Mouse (Mus musculus) neural tube, embryonic 14.5 days (tissue): Measurements from ENCODE around the gene Gstm4. TPM values are rescaled to one million over a fixed set of nuclear protein-coding genes. Genes with fewer than 3 reads are reported as not detected.

Experiments
- ATAC-seq: fragments of 200-750 bp; cut with Nextera tagmentation; 2 replicates; pipeline ENCODE4 v1.8.0; 2017; ENCODE audit warnings: low read depth, mild to moderate bottlenecking, moderate TSS enrichment, moderate library complexity
- H3K27ac ChIP-seq: fragments of 300-500 bp; sonication (generic); 2 replicates; pipeline ENCODE4 v1.5.1; 2014; ENCODE audit warnings: low read depth, mild to moderate bottlenecking, control low read depth, low read length, moderate library complexity, mixed read lengths
- H3K27me3 ChIP-seq: fragments of 300-500 bp; sonication (generic); 2 replicates; pipeline ENCODE4 v1.6.1; 2014; ENCODE audit warnings: low read length; ENCODE audit not compliant: control insufficient read depth, insufficient read depth
- H3K36me3 ChIP-seq: fragments of 300-500 bp; sonication (generic); 2 replicates; pipeline ENCODE4 v1.6.1; 2014; ENCODE audit warnings: low read length, mixed read lengths; ENCODE audit not compliant: control insufficient read depth, insufficient read depth
- H3K4me1 ChIP-seq: fragments of 300-500 bp; sonication (generic); 2 replicates; pipeline ENCODE4 v1.6.1; 2014; ENCODE audit warnings: low read length; ENCODE audit not compliant: control insufficient read depth, insufficient read depth
- H3K4me2 ChIP-seq: fragments of 300-500 bp; sonication (generic); 2 replicates; pipeline ENCODE4 v1.6.1; 2014; ENCODE audit warnings: mild to moderate bottlenecking, low read depth, low read length, control low read depth
- H3K4me3 ChIP-seq: fragments of 300-500 bp; sonication (generic); 2 replicates; pipeline ENCODE4 v1.5.1; 2014; ENCODE audit warnings: low read depth, low read length, control low read depth, mixed read lengths
- H3K9ac ChIP-seq: fragments of 300-500 bp; sonication (generic); replicated peaks from 2 replicates; pipeline ENCODE4 v1.6.1; 2014; ENCODE audit warnings: low read depth, mild to moderate bottlenecking, control low read depth, low read length, mixed read lengths
- H3K9me3 ChIP-seq: fragments of 300-500 bp; sonication (generic); 2 replicates; pipeline ENCODE4 v1.6.1; 2016; ENCODE audit warnings: low read length; ENCODE audit not compliant: control insufficient read depth
- WGBS: fragments of 180-500 bp; shearing (Covaris S2); extraction: QIAGEN DNeasy Blood & Tissue Kit; methylation state at CpG from one replicate; pipeline ENCODE4 v1.1.7; 2014; 5-methylcytosine and 5-hydroxymethylcytosine counted together
- polyA plus RNA-seq: library from polyadenylated mRNA; unstranded; fragments of >200 nt; fragmentation: Nextera tagmentation; extraction: Ambion mirVana; gene quantifications from 2 replicates; pipeline ENCODE4 v1.2.1, GENCODE M21; 2014

The Gstm4 gene
- polyA plus RNA-seq, 1 experiment from 2014 or later: 18.6 TPM

DNA sequence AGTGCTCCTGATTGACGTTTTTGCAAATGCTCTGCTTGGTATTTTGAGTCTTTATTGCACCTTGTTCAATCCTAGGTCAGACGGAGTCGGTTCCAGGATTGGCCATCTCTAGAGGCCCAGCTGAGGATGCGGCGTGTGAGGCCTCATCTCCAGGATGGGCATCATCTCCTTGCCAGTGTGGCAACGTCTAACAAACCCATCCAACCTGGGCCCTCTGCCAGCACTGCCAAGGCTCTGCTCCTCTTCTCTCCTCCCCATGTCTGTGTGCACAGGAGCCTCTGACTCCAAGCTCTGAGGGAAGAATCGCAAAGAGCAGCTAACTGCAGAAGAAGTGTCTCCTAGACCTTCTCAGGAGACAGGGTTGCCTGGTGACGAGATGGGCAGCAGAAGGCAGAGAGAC, 18.0 kb upstream of the Gstm4 start:
- Histone ChIP-seq H3K4me1 (no peaks in the 10 kb centered on the region), H3K27ac (no peak overlapping the region), H3K27me3 (no peaks in the 10 kb centered on the region), H3K9me3 (no peaks in the 10 kb centered on the region), H3K36me3 (no peaks in the 10 kb centered on the region), H3K9ac (no peak overlapping the region), H3K4me2 (no peak overlapping the region), H3K4me3 (no peak overlapping the region)
- 85% methylated on average over 8 of the region's 8 CpGs for WGBS
- ATAC-seq: no peak

DNA sequence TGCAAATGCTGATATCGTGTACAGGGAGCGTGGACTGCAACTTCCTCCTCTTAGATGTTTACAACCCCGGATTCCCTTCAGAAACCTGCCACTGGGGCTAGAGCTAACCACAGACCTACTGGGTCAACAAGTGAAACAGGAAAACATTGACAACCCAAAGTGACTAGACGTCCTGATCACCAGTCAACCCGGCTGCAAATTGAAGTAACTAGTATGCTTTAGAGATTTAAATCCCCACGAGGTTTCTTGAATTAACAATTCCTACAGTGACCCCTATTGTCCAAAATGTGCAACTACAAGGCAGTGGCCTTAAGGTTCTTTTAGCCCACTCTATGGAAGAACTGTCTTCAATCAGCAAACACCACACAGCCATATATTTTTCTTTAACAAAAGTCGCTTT, 16.7 kb upstream of the Gstm4 start:
- H3K4me3 ChIP-seq: no peak overlapping the region
- WGBS: 24% methylated on average over 7 of the region's 7 CpGs
- no peaks in the 10 kb centered on the region for H3K9me3 ChIP-seq
- no peaks in the 10 kb centered on the region for H3K4me1 ChIP-seq
- no peak for ATAC-seq
- no peaks in the 10 kb centered on the region for H3K27me3 ChIP-seq
- H3K9ac ChIP-seq: no peak overlapping the region
- no peak overlapping the region for H3K27ac ChIP-seq
- no peaks in the 10 kb centered on the region for H3K36me3 ChIP-seq
- no peak overlapping the region for H3K4me2 ChIP-seq

DNA sequence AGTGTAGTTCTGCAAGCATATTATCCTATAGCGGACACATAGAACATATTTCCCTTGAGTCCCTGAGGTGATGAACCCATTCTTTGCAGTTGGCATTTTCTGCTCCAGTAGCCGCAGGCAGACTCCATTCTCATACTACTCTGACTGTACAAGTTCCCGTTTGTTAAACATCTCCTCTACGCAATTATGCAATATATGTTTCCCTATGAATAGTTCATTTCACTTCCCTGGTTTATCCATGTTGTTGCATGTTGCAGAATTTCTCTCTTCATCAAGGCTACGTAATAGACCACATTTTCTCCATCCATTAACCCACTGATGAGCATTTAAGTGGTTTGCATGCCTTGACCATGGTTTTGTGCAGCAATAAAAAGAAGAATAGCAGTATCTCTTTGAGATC, 5.8 kb upstream of the Gstm4 start:
- H3K4me2 ChIP-seq: no peak overlapping the region
- H3K9me3 ChIP-seq: no peaks in the 10 kb centered on the region
- no peak overlapping the region for H3K4me3 ChIP-seq
- H3K9ac ChIP-seq: no peak overlapping the region
- H3K27ac ChIP-seq: no peak overlapping the region
- no peak for ATAC-seq
- no peaks in the 10 kb centered on the region for H3K4me1 ChIP-seq
- 93% methylated on average over 5 of the region's 5 CpGs for WGBS
- no peaks in the 10 kb centered on the region for H3K36me3 ChIP-seq
- no peaks in the 10 kb centered on the region for H3K27me3 ChIP-seq

DNA sequence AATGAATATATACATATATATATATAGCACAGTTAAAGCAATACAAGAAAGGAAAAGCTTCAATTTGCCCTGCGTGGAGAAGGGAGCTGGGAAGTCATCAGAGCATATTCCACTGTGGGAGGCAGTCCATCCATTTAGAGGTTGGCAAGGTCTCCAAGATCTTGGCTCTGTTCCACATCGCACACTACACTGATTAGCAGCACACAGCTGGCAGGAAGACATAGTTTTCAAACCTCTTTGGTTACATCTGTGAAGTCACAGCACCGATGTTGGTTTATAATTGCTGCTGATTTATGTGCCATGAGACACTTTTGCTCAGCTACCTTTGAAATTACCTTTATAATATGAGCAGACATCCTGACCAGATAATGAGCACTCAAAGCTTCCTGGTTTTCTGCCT, 3.6 kb upstream of the Gstm4 start:
- WGBS: 78% methylated on average over 3 of the region's 3 CpGs
- Histone ChIP-seq H3K9me3 (no peaks in the 10 kb centered on the region), H3K36me3 (no peaks in the 10 kb centered on the region), H3K27me3 (no peaks in the 10 kb centered on the region), H3K4me2 (no peak overlapping the region), H3K4me1 (0 out of 2 replicates have a peak, but pooled peaks cover 4% of the 10 kb centered on the region), H3K9ac (no peak overlapping the region), H3K27ac (no peak overlapping the region), H3K4me3 (no peak overlapping the region)
- ATAC-seq: no peak

DNA sequence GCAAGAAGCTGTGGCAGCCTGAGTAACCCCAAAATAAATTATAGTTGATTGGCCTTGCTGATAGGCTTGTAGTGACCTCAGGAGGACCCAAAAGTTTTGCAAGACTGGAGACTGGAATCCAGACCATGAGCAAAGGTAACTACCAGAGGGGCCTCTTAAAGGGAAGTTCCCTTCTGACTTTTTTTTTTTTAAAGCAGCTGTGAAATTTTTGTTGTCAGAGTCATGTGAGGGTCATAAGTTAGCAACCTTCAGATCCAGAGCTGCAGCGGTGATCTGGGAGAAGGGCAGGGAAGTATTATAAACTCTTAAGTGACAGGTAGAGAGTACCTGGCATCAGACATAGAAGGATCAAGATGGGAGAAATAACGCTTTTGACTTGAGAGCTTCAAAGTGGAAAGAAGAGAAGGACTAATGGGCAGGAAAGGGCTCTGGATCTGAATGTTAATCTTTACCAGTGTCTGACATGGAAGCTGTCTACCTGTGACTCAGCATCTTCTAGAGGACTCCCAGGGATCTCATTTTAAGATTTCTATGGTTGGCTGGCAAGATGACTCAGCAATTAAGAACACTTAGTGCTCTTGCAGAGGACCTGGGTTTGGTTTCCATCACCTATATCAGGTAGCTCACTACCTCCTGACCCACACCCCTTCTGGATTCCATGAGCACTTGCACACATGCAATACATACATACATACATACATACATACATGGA, 2.4 kb upstream of the Gstm4 start:
- H3K4me3 ChIP-seq: no peak overlapping the region
- 93% methylated on average over 2 of the region's 2 CpGs for WGBS
- no peak overlapping the region for H3K4me2 ChIP-seq
- H3K4me1 ChIP-seq: 0 out of 2 replicates have a peak, but pooled peaks cover 4% of the 10 kb centered on the region
- H3K9me3 ChIP-seq: no peaks in the 10 kb centered on the region
- no peaks in the 10 kb centered on the region for H3K36me3 ChIP-seq
- no peak for ATAC-seq
- H3K9ac ChIP-seq: no peak overlapping the region
- no peak overlapping the region for H3K27ac ChIP-seq
- H3K27me3 ChIP-seq: no peaks in the 10 kb centered on the region

DNA sequence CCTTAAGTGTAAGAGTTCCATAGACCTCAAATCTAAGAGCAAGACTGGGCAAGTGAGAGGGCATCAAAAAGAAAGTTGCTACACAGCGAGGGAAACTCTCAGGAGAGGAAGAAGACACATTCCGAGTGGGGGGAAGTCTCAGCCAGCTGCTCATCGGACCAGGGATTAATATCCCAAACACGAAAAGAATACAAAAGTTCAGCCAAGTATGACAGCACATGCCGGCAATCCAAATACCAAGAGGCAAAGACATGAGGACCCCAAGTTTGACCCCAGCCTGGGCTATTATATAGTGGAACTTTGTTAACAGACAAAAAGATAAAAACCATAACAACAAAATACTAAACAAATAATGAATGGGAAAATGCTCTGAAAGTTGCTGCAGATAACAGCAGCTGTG, 11.5 kb downstream of the Gstm4 start:
- 69% methylated on average over 5 of the region's 5 CpGs for WGBS
- H3K4me1 ChIP-seq: no peaks in the 10 kb centered on the region
- H3K27ac ChIP-seq: no peak overlapping the region
- H3K4me2 ChIP-seq: no peak overlapping the region
- ATAC-seq: no peak
- H3K36me3 ChIP-seq: no peaks in the 10 kb centered on the region
- H3K9me3 ChIP-seq: no peaks in the 10 kb centered on the region
- no peak overlapping the region for H3K9ac ChIP-seq
- no peak overlapping the region for H3K4me3 ChIP-seq
- no peaks in the 10 kb centered on the region for H3K27me3 ChIP-seq

DNA sequence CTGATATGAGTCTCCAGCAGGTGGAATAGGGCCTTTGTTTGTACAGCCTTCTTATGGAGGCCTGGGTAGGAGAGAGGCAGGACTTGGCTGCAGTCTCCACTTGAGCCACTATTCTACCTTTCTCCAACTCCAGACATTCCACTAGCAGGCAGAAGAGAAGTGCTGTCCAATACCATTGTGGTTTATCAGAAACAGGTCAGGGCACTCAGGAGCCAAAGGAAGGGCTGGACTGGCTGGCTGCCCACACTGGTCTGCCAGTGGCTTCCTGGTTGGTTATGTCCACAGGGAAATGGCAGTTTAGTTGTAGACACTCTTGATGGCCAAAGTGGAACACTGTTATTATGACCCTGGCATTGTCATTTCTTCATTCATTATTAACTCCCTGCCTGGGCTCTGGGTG, 12.6 kb downstream of the Gstm4 start:
- Histone ChIP-seq H3K4me2 (no peak overlapping the region), H3K4me3 (no peak overlapping the region), H3K27ac (no peak overlapping the region), H3K9me3 (no peaks in the 10 kb centered on the region), H3K9ac (no peak overlapping the region), H3K4me1 (no peaks in the 10 kb centered on the region), H3K36me3 (no peaks in the 10 kb centered on the region), H3K27me3 (no peaks in the 10 kb centered on the region)
- ATAC-seq: no peak

DNA sequence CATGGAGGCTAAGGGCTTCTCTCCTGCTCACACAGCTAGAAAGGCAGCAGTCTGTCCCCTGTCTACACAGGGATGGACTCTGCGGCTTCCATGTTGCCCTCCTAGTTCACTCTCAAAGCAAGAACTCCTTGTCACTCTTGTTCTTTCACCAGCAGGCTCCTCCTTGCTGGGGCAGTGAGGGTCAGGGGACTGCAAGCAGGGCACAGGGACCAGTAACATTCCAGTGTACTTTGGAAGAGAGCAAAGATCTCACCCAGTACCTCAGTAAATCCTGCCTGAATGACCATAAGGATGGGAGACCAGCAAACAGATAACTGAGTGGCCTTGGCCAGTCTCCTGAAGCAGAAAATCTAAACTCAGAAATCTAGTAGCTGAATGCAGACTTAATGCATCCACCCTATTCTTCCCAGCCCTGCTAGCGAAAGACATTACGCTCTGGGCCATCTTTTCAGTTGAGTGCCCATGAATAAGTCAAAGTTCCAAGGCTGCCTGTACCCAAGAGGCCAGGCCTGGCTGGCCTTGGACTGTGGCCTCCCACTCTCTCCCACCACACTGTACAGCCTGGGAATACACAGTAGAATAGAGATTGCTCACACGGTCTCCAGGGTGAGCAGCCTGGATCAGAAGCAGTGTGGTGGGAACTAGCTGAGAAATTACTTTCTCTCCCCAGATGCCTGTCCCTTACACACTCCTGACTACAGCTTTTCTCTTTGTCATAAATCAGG, 15.9 kb downstream of the Gstm4 start:
- WGBS: 48% methylated on average over 4 of the region's 4 CpGs
- H3K9ac ChIP-seq: no peak overlapping the region
- H3K4me3 ChIP-seq: no peak overlapping the region
- ATAC-seq: no peak
- no peaks in the 10 kb centered on the region for H3K27me3 ChIP-seq
- H3K4me1 ChIP-seq: no peaks in the 10 kb centered on the region
- H3K27ac ChIP-seq: no peak overlapping the region
- no peak overlapping the region for H3K4me2 ChIP-seq
- H3K36me3 ChIP-seq: no peaks in the 10 kb centered on the region
- H3K9me3 ChIP-seq: no peaks in the 10 kb centered on the region

DNA sequence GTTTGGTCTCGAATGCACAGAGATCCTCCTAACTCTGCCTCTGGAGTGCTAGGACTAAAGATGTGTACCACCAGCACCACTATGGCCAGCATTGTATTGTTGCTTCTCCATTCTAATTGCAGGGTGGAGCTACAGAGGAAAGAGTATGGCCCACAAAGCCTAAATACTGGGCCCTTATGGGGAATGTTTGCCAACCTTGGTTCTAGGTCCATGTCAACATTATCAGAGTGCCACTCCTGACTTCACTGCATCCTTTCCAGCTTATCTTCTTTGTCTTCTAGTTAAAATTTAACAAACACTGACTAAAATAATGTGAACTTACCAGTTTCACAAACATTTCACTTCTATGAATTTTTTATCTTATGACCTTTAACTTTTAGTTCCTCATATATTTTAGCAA, 18.1 kb downstream of the Gstm4 start:
- no peak overlapping the region for H3K4me3 ChIP-seq
- H3K27me3 ChIP-seq: no peaks in the 10 kb centered on the region
- no peak overlapping the region for H3K27ac ChIP-seq
- no peaks in the 10 kb centered on the region for H3K4me1 ChIP-seq
- ATAC-seq: no peak
- no peaks in the 10 kb centered on the region for H3K9me3 ChIP-seq
- no peak overlapping the region for H3K4me2 ChIP-seq
- H3K9ac ChIP-seq: no peak overlapping the region
- H3K36me3 ChIP-seq: no peaks in the 10 kb centered on the region
- 90% methylated on average over 1 of the region's 1 CpGs for WGBS
